Mouse (Mus musculus) left cerebral cortex, postnatal 4 days (tissue): Measurements from ENCODE around the gene Psd. TPM values are rescaled to one million over a fixed set of nuclear protein-coding genes. Genes with fewer than 3 reads are reported as not detected.

Source experiments
- DNase-seq: peaks from one replicate; pipeline ENCODE4 v3.0.0-alpha.2; 2022
- intact Hi-C: fragments of 180-260 bp; cut with DNase I; formaldehyde crosslinking; loops from one replicate; pipeline ENCODE4 v1.15.1; 2025
- total RNA-seq, 2 experiments: library from RNA; stranded (reverse); gene quantifications; 2 replicates each; pipeline ENCODE4 v1.2.3; 2021

Psd gene
- total RNA-seq, 2 experiments from 2014 or later = 670 to 671 TPM

DNA sequence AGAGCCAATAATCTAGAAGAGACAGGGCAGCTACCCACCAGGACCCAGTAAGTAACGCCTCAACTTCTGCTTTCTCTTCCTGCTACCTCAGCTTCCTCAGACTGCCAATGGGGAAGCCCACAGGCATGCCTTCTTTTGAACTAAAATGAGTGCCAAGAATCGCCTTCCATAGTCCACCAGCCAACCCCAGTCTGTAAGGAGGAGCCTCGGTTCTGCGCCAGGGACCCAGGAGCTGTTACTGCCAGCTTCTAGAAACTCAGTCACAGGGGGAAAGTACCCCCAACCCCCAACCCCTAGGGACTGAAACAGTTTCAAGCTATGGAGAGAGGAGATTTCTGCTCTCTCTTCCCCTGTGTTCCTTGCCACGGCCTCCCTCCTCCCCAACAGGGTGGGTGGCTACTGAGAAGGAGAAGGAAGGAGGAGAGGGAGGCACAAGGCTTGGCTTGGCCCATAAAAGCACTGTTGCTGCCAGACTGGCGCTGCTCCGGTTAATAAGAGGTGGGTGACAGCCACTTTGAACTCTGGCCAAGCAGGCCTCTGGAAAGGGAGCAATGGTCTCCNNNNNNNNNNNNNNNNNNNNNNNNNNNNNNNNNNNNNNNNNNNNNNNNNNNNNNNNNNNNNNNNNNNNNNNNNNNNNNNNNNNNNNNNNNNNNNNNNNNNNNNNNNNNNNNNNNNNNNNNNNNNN lies 12.5 kb upstream of the Psd start:
- DNase-seq = peak; percentile 81
- intact Hi-C loops = no loop called here

DNA sequence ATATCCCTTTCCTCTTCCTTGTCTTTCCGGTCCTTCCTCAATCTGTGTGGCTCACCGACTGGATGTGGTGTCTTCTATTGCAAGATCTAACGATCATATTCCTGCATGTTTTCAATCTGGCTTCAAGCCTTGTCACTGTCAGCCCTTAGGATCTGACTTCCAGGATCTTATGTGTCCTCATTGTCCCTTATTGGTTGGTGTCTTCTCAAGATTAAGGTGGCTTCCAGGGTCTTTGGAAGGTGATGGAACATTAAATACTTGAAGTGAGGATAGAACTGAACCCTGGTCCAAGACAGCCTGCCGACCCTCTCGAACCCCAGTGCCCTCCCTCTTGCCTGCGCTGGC lies 12.0 kb upstream of the Psd start:
- no peak for DNase-seq
- intact Hi-C loops = no loop called here

DNA sequence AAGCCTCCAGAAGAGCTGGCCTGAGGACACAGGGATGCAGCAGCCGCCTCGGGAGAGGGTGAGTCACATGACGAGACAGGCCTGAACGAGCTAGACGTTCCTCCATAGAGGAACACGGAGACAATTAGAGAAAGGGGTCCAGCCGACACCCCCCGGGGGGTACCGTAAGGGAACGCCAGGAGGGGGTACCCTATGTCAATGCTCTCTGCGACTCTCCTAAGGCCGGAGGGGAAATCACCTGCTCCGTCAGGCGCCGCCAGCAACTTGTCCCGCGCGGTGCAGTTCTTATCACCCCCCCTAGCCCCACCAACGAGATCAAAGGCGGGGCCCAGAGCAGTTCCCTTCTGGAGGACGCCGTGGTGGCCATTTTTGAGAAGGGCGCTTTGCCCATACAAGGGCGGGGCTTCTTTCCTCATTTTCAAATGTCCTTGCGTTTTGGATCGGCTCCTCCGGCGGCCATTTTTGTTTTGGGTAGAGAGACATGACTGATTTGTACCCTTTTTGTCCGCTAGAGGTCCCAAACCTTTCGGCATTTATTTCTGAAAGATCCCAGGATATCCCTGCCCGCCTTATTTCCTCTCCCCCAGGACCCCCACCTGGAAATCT lies 11.5 kb upstream of the Psd start, which contains the start of gene Cuedc2:
Gene Cuedc2, minus strand, starts transcription at position 372 of the 606 bp plus-strand sequence.
- intact Hi-C loops = no loop called here
- peak; percentile 97 for DNase-seq

DNA sequence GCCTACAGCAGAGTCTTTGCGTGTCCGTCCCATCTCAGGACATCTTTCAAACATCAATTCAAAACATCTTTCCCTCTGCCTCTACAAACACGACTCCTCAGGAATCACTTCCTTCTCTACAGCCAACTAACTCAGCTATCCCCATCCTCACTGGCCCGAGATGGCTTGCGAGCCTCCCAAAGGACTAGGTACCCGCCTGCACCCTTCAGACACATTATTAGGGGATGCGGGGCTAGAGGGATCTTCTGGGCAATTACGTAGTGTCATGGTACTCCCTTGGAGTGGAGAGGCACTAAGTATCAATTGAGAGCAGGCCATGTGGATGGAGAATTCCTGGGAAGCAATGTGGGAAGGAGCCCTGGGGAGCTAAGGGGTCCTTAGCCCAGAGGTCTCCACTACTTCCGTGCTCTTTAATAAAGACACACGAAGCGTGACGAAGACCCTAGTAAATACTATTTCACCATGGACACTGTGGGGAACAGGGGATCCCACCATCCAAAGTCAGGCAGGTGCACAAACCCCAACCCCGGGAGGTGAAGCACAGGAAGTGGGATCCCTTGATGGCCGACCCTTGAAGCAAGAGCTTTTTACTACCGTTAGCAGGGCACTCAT lies 10.9 kb upstream of the Psd start:
- intact Hi-C loops = no loop called here
- no peak for DNase-seq

DNA sequence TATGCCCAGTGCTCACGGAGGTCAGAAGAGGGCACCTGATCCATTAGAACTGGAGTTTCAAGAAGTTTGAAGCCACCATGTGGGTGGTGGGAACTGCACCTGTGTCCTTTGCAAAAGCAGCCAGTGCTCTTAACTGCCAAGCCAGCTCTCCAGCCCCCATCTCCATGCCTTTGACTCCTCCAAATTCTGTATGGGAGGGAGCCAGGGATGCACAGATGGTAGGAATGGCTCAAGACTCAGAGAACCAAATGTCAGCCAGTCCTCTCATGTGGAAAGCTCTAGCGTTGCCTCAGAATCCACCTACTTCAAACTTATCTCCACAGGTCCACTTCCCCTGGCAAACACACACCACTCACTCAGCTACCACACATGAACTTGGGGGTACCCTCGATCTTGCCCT lies 7.0 kb upstream of the Psd start:
- peak; percentile 69 for DNase-seq
- intact Hi-C loops = no loop called here

DNA sequence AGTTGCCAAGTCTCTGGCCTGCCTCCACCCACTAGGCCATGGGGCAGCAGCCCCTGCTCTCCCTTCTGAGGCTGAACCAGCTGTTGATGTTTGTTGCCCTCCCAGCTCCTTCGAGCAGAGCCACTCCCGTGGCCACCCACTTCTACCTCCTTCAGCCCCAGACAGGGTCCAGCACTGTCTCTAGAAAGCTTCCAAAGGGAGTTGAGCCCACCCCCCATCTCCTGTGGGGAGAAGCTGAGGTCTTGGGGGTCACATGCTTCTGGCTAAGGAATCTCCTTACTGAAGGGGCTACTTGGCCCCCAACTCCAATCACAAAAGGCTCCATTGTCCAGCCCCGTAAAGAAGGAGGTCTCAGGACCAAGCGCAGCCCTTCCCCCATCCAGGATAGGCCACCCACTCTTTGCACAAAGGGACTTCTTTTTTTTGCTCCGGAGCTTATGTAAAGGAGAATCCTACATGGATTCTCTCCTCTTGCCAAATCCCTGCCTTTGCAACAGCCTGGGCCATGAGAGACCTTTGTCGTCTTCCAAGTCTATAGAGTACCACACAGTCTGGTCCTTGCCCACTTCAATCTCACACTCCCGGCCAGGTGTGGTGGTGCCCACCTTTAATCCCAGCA lies 5.9 kb upstream of the Psd start:
- DNase-seq = no peak
- intact Hi-C loops = no loop called here

DNA sequence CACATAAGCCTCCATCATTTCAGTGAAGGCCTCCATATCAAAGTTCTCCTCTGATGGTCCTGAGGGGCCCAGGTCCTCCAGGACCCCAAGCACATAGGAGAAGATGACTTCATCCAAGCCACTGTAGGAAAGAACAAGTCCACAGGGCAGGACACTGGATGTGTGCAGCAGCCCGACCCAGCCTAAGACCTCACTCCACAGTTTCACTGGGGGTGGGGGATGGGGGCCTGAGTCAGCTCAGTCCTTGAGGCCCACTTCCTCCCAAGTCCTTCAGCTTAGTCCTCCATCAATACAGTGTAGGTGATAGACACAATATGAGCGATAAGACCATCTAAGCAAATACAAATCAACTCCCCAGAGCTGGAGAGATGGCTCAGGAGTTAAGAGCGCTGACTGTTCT lies 5.0 kb upstream of the Psd start:
- no peak for DNase-seq
- intact Hi-C loops = no loop called here

DNA sequence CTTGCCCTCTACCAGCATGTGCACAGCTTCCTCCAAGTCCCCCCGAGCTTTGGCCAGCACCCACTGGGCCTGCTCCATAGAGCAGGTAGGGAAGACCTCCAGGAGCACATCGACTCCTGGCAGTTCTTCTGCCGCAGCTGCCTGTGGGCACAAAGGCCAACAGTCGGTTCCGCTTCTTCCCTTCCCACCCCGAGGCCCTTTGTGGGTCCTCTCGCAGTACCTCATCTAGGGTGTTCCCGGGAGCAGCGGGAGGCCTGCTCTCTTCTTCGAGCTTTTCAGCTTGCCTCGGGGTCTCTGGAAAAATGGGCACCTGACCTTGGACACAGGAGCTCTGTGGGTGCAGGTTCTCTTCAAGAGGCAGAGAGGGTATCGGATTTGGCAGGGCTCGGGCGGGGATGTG lies 4.4 kb upstream of the Psd start:
- no peak for DNase-seq
- intact Hi-C loops = no loop called here

DNA sequence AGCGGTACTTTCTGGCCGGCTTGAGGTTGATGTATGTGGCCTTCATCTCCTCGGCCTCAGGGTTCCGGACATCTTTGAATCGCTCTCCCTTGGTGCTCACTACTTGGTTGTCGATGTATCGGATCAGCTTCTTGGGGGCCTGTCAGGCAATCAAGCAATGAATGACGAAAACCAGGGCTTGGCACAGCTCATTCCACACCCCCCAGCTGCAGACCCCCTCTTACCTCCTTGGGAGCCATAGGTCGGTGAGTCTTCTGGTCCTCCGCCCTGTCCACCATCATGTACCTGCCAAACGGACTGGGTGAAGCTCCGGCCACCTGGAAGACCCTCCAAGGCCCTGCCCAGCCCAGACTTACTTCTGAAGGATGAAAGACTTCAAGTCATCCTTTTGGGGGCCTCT lies 3.7 kb upstream of the Psd start:
- intact Hi-C loops = no loop called here
- DNase-seq = no peak

DNA sequence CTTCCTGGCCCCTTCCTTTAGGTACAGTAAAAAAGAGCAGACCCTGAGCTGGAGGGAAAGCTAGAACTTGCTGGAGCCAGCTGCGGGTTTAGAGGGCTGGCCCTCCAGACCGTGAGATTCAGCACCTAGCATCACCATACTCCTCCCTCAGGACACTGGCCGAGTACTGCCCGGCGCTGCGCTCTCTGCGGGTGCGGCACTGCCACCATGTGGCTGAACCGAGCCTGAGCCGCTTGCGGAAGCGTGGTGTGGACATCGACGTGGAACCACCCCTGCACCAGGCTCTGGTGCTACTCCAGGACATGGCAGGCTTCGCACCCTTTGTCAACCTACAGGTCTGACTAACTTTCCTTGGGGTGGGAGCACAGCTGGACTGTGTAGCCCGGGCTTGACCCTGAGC lies 3.0 kb upstream of the Psd start:
- intact Hi-C loops = no loop called here
- DNase-seq = peak; percentile 78

DNA sequence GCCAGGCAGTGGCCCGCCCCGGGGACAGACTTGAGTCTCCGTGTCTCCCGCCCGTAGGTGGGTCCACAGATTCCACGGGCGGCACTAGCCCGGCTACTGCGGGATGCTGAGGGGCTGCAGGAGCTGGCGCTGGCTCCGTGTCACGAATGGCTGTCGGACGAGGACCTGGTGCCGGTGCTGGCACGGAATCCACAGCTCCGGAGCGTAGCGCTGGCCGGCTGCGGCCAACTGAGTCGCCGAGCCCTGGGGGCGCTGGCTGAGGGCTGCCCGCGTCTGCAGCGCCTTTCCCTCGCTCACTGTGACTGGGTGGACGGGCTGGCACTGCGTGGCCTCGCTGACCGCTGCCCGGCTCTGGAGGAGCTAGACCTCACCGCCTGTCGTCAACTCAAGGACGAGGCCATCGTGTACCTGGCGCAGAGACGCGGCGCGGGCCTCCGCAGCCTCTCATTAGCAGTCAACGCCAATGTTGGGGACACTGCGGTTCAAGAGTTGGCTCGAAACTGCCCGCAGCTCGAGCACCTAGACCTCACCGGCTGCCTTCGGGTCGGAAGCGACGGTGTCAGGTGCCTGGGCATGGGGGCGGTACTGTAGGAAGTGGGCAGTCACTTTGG lies 2.2 kb upstream of the Psd start:
- DNase-seq = peak; percentile 53
- intact Hi-C loops = no loop called here

DNA sequence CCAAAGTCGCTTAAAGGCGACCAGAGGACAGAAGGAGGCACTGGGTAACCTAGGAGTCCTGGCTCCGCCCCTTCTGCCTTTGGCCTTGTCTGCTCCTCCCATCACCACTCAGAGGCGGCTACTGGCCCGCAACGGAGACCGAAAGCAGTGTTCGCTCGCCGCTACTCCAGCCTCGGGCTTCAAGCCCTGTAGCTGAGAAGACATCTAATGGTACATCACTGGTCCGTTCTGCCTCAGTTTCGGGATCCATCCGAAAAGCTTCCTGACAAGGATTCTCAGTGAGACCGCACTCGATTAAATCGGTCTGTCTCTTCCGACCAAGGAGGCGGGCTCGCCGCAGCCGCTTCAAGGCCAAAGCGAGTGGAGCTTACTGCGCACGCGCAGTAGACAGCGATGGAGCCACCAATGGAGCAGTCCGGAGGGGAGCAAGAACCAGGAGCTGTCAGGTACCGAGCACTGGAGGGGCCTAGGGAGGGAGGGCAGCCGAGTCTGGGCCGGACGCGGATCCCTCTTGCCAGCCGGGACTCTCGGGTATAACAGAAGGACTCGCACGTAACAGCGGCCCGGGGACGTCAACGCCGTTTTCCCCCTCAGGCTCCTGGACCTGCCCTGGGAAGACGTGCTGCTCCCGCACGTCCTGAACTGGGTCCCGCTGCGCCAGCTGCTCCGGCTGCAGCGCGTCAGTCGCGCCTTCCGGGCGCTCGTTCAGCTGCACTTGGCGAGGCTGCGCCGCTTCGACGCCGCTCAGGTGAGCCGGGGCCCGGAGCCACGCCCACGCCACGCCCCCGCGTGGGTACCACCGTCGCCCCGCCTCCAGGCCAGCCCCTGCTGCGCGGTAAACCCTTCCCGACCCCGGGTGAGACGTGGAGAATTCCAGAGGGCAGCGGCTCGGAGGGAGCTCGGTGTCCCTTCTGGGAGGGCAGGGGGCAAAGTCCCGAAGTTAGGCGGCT lies 1.4 kb upstream of the Psd start, which contains the start of gene Fbxl15:
Gene Fbxl15, plus strand, starts transcription at position 104 of the 950 bp plus-strand sequence.
- intact Hi-C loops = no loop called here
- peak; percentile 96 for DNase-seq

DNA sequence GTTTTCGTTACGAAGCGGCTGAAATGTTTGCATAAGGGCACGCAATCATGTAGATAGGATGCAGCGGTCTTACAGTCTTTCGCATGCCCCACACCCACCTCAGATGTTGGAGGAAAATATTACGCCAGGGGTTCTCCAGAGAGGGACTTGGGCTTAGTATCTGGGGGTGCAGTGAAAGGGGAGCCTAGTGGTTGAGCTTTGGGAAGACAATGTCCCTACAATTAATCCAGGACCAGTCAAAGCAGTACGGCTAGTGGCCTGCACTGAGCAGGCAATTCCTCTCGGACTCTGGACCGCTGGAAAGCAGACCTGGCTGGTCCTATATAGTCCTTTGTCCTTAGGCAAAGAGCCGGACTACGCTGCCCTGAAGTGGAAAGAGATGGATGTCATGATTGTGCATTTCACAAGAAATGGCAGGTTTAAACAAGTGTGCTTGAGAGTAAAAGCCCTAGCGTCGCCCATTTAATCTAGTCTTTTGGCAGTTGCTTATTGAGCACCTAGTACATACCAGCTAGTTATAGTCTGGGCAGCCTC lies 642 bp upstream of the Psd start:
- intact Hi-C loops = no loop called here
- DNase-seq = no peak

DNA sequence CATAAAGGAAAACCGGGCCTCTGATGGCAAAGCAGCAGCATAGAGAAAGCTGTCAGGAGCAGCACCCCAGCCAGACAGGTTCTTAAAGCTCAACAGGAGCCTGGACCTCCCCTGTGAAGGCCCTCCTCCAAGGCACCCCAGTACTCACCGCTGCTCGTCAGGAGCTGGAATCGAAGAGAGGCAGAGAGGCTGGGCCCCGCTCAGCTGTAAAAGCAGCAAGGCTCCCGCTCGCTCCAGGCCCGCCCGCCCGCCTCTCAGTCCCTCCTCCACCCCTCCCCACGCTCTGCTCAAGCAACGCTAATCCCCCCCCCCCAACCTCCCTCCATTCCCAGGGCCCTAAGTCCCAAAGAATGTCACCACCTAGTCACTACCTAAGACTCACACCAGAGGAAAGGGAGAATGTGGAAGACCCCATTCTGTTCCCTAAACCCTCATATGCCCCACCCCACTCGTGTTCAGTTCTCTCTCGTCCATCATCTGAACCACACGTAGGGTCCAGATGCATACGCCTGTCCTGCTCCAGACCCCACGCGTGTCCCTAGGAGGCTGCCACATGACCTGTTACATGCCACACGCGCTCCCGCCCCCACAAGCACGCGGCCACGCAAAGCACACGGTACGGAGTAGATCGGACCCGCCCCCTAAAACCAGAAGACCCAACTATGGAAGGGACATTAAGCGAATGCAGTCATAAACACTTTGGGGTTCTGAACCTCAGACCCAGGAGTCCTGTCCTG lies 769 bp downstream of the Psd start:
- no peak for DNase-seq
- intact Hi-C loops = no loop called here

DNA sequence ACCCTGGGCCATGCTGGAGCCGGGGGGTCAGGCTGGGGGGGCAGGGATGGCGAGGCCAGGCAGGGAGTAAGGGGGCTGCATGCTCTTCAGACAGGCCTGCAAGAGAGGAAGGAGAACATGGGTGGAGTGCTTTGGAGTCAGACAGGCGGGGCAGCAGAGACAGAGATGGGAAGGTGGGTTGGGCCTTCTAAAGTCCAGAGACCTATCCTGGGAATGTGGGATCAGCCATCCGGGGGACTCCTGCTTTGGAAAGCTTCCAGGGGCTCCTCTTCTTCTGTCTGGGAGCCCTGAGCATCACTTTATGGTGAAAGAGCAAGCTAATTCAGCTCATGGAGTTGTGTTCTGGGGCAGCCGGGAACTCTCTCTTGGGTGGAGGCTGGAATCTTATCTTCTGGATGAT lies 2.0 kb downstream of the Psd start:
- intact Hi-C loops = no loop called here

DNA sequence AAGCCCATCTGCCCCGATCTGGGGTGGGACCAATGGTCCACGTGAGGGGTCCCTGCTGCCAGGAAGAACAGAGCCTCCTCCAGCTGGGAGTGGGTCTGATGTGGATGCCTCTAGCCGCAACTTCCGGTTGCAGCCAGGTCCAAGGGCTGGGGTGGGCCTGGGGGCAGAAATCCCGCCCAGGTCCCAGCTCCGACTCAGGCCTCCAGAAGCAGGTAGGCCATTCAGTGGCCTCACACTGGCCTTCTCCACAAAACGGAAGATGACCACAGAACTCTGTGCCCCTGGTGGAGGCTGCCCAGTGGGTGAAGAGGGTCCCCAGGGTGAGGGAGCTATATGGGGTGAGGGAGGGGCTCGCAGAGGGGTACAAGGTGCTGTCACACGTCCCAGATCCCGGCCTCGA lies 2.6 kb downstream of the Psd start:
- no peak for DNase-seq
- intact Hi-C loops = no loop called here

More for the DNA sequence above, 2.0 kb downstream of the Psd start:
- DNase-seq = no peak

DNA sequence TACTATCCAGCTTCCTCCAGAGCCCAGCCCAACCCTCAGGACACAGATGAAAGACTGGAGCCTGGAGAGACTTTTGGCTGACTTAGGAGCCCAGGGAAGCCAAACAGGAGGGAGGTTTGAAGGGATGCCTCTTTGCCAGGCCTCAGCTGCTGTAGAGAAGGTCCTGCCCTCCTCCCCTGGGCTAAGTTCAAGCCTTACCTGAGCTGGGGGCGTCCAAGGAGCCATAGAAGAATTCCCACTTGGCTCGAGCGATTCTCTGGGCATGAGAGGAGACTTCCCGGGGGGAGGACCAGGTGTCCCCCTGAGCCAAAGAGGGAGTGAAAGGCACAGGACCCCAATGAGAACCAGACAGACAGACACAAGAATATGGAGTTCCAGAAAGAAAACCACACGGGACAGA lies 3.2 kb downstream of the Psd start:
- intact Hi-C loops = no loop called here

DNA sequence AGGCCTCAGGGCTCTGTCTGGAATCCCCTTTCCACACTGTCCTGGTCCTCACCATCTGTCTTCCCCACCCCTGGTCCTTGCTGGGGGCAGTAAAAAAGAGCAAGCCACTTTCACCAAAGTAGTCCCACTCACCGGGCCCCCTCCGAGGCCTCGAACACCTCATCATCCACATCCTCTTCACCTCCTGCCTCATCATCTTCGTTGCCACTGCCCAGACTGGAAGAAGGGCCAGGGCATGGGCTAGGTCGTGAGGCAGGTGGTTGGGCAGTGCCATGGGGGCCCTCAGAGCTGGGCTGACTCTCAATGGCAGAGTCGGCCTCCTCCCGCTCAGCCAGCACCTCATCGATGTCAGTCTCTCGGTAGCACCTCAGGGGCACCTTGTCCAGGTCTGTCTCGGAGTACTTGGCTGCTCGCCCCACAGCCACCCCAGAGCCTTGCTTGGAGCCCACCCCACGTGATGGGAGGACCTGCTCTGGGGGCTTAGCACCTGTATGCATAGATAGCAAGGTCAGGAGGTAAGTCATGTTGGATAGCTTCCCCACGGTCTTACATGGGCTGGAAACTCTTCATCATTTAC lies 3.9 kb downstream of the Psd start:
- intact Hi-C loops = no loop called here
- DNase-seq = no peak

More for the DNA sequence above, 3.2 kb downstream of the Psd start:
- no peak for DNase-seq
